Mouse (Mus musculus) testis, adult 2 months (tissue): Measurements from ENCODE around the gene Ovol2.

Experiments
- CTCF ChIP-seq: fragments of 200-500 bp; IDR thresholded peaks from 2 replicates; pipeline ENCODE4 v1.5.1; 2012; ENCODE audit warnings: low read depth, mild to moderate bottlenecking, inconsistent platforms, low read length, moderate library complexity; ENCODE audit not compliant: control insufficient read depth, insufficient read depth, insufficient replicate concordance
- POLR2A ChIP-seq: fragments of 200-500 bp; IDR thresholded peaks from 2 replicates; pipeline ENCODE4 v1.6.1; 2012; ENCODE audit warnings: low read depth, mild to moderate bottlenecking, inconsistent platforms, low read length, moderate library complexity; ENCODE audit not compliant: control insufficient read depth

DNA sequence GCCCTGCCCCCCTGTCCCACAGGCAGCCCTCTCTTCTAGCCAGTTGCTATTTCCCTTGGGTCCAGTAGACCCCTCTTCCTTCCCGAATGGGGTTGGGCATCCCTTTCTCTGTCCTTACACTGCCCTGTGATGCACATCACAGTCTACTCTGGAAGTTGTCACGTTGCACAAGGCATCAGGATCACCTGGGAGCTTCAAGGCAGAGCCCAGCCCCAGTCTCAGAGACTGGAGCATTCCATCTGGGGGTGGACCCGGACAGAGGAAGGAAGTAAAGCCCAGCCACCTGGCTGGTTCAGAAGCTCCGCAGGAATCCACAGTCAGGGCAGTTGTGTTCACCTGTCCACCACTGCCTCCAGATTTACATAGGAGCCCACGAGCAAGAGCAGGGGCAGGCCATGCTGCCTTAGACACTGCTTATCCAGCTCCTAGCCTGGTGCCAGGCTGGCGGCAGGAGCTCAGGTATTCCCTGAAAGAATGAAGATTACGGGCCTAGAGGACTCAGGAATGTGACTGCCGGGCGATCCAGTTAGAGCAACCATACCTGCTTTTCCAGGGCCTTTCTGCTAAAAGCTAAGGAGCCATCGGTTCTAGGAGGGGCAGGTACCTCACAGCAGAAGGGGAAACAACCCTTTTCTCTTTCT is 43.2 kb upstream of the Ovol2 start:
- TF ChIP-seq POLR2A (no peak), CTCF (no peak)
